Mouse (Mus musculus) ES-Bruce4 (cell line): ENCODE results near the gene Pcolce2. TPM values are rescaled to one million over a fixed set of nuclear protein-coding genes. Genes with fewer than 3 reads are reported as not detected.
A peak's percentile ranks its signal among the peaks of the same experiment; 100 is the strongest.

ENCODE experiments used
- H3K27ac ChIP-seq: 2 replicates; pipeline ENCODE4 v1.5.1; 2012; ENCODE audit warnings: low read length, inconsistent platforms; ENCODE audit not compliant: insufficient read depth
- H3K27me3 ChIP-seq: 2 replicates; pipeline ENCODE4 v1.6.1; 2012; ENCODE audit warnings: mild to moderate bottlenecking, low read length, inconsistent platforms; ENCODE audit not compliant: control insufficient read depth, poor library complexity, insufficient read depth, severe bottlenecking
- H3K36me3 ChIP-seq: 2 replicates; pipeline ENCODE4 v1.6.1; 2012; ENCODE audit warnings: inconsistent platforms, mild to moderate bottlenecking, low read length, moderate library complexity; ENCODE audit not compliant: control insufficient read depth, poor library complexity, insufficient read depth, severe bottlenecking
- H3K4me1 ChIP-seq: one replicate; pipeline ENCODE4 v1.8.1; 2011; ENCODE audit warnings: low read length; ENCODE audit not compliant: control insufficient read depth, insufficient read depth
- H3K4me3 ChIP-seq: 2 replicates; pipeline ENCODE4 v1.5.1; 2011; ENCODE audit warnings: low read depth, mild to moderate bottlenecking, low read length
- H3K9ac ChIP-seq: 2 replicates; pipeline ENCODE4 v1.6.1; 2012; ENCODE audit warnings: low read depth, mild to moderate bottlenecking, inconsistent platforms; ENCODE audit not compliant: poor library complexity, severe bottlenecking
- H3K9me3 ChIP-seq: replicated peaks from 2 replicates; pipeline ENCODE4 v1.6.1; 2012; ENCODE audit warnings: mild to moderate bottlenecking, low read length, inconsistent platforms; ENCODE audit not compliant: control insufficient read depth, poor library complexity, insufficient read depth, severe bottlenecking
- CTCF ChIP-seq: IDR thresholded peaks from one replicate; pipeline ENCODE4 v1.8.1; 2011; ENCODE audit warnings: low read depth, low read length
- EP300 ChIP-seq: IDR thresholded peaks from 2 replicates; pipeline ENCODE4 v1.6.1; 2011; ENCODE audit warnings: low read depth, low read length; ENCODE audit not compliant: insufficient read depth
- POLR2A ChIP-seq: IDR thresholded peaks from one replicate; pipeline ENCODE4 v1.8.1; 2011; ENCODE audit warnings: low read length; ENCODE audit not compliant: insufficient read depth
- polyA plus RNA-seq: library from polyadenylated mRNA; stranded (reverse); fragments of >200 nt; gene quantifications from 2 replicates; pipeline ENCODE4 v1.2.4, GENCODE M21; 2011; ENCODE audit warnings: low read depth; ENCODE audit not compliant: missing spikeins, insufficient read depth, insufficient read length

Gene Pcolce2
- polyA plus RNA-seq, 1 experiment = 9.8 TPM

GRCm38 (mm10) chr9:95599399-95599798 lies 38.0 kb upstream of the Pcolce2 start:
- TF ChIP-seq POLR2A (no peak), CTCF (peak; percentile 64)

GRCm38 (mm10) chr9:95602849-95603248 lies 34.6 kb upstream of the Pcolce2 start:
- Histone ChIP-seq H3K27ac (no peak overlapping the region), H3K4me1 (no peaks in the 10 kb centered on the region), H3K27me3 (no peaks in the 10 kb centered on the region), H3K9ac (no peak overlapping the region), H3K9me3 (no peaks in the 10 kb centered on the region), H3K4me3 (no peak overlapping the region), H3K36me3 (no peaks in the 10 kb centered on the region)
- TF ChIP-seq POLR2A (no peak), EP300 (no peak), CTCF (no peak)

More at GRCm38 (mm10) chr9:95599399-95599798, 38.0 kb upstream of the Pcolce2 start:
- no peak overlapping the region for H3K9ac ChIP-seq
- H3K9me3 ChIP-seq = no peaks in the 10 kb centered on the region
- H3K36me3 ChIP-seq = no peaks in the 10 kb centered on the region
- H3K27ac ChIP-seq = no peak overlapping the region
- H3K4me3 ChIP-seq = no peak overlapping the region
- H3K4me1 ChIP-seq = no peaks in the 10 kb centered on the region
- no peaks in the 10 kb centered on the region for H3K27me3 ChIP-seq

GRCm38 (mm10) chr9:95603316-95603715 lies 34.1 kb upstream of the Pcolce2 start:
- Histone ChIP-seq H3K36me3 (no peaks in the 10 kb centered on the region), H3K27me3 (no peaks in the 10 kb centered on the region), H3K27ac (no peak overlapping the region), H3K9me3 (no peaks in the 10 kb centered on the region), H3K4me1 (no peaks in the 10 kb centered on the region), H3K9ac (no peak overlapping the region), H3K4me3 (no peak overlapping the region)
- TF ChIP-seq CTCF = no peak
- TF ChIP-seq EP300 = no peak
- TF ChIP-seq POLR2A = no peak

GRCm38 (mm10) chr9:95607196-95607595 lies 30.2 kb upstream of the Pcolce2 start:
- TF ChIP-seq POLR2A = no peak
- peak; percentile 20 for TF ChIP-seq CTCF

GRCm38 (mm10) chr9:95612246-95612768 lies 25.1 kb upstream of the Pcolce2 start:
- no peaks in the 10 kb centered on the region for H3K27me3 ChIP-seq
- no peaks in the 10 kb centered on the region for H3K9me3 ChIP-seq
- H3K27ac ChIP-seq = peak overlapping the region; percentile 89
- peaks cover 5% of the 10 kb centered on the region for H3K4me1 ChIP-seq
- TF ChIP-seq CTCF (no peak), EP300 (peak; percentile 57; the same call in 1 of the 2 replicates), POLR2A (no peak)
- H3K9ac ChIP-seq = no peak overlapping the region
- H3K36me3 ChIP-seq = no peaks in the 10 kb centered on the region
- no peak overlapping the region for H3K4me3 ChIP-seq

More at GRCm38 (mm10) chr9:95607196-95607595, 30.2 kb upstream of the Pcolce2 start:
- no peaks in the 10 kb centered on the region for H3K9me3 ChIP-seq
- H3K27me3 ChIP-seq = no peaks in the 10 kb centered on the region
- no peak overlapping the region for H3K27ac ChIP-seq
- H3K36me3 ChIP-seq = no peaks in the 10 kb centered on the region
- peaks cover 3% of the 10 kb centered on the region for H3K4me1 ChIP-seq
- H3K4me3 ChIP-seq = no peak overlapping the region
- H3K9ac ChIP-seq = no peak overlapping the region

- H3K4me3 ChIP-seq = no peak overlapping the region
- no peaks in the 10 kb centered on the region for H3K36me3 ChIP-seq
- H3K9me3 ChIP-seq = no peaks in the 10 kb centered on the region
- TF ChIP-seq EP300 = no peak
- H3K9ac ChIP-seq = peak overlapping the region; percentile 13; the same call in 1 of the 2 replicates
- H3K27ac ChIP-seq = peak overlapping the region; percentile 89
- no peaks in the 10 kb centered on the region for H3K27me3 ChIP-seq
- H3K4me1 ChIP-seq = peaks cover 5% of the 10 kb centered on the region
These were observed 23.8 kb upstream of the Pcolce2 start for GRCm38 (mm10) chr9:95613426-95614127.
